Mouse (Mus musculus): ENCODE results near the gene Phactr3.

DNA sequence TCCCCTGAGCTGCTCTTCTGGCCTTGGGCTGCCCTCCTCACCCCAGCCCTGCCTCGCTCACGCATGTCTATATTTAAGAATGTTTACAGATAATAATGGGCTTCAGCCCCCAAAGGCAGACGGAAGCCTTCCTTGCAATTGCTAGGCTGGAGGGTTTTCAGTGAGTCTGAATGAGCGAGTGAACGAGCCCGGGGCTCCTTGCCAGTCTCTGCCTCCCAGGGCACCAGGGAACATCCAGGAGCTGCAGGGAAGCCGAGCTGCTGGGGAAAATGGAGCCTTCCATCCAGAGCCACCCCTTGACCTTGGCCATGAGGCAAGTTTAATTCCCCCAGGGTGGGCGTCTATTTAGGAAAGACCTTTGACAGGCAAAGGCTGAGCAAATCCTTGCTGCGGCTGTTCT is 74.1 kb downstream of the Phactr3 start:
- TF ChIP-seq POLR2A (IDR thresholded peaks at IDR 0.05; ENCODE audit: control insufficient read depth in 1 of 2, insufficient read depth in 1 of 2, low read depth in 1 of 2, low read length in 2 of 2, poor library complexity in 1 of 2) (no peak), CTCF (IDR thresholded peaks at IDR 0.05 in 2 of 3, conservative IDR thresholded peaks at IDR 0.05 in 1 of 3; ENCODE audit: control insufficient read depth in 1 of 3, insufficient read depth in 1 of 3, low read depth in 2 of 3, low read length in 3 of 3, poor library complexity in 1 of 3, severe bottlenecking in 1 of 3) (no peak), USF1 (IDR thresholded peaks at IDR 0.05; ENCODE audit: low read depth, low read length) (no peak), KAT2A (conservative IDR thresholded peaks at IDR 0.05; ENCODE audit: low read depth, low read length) (no peak), UBTF (IDR thresholded peaks at IDR 0.05; ENCODE audit: borderline replicate concordance, insufficient read depth, low read depth, low read length) (no peak)

Data from MEL (cell line).